Mouse (Mus musculus) thymus, postnatal 4 days (tissue): Measurements from ENCODE around the gene Gnai2.
"Not testable (repeated sequence)": the region's sequence is repeated elsewhere in the genome, so short reads cannot be mapped to it uniquely, and the experiment has no call there.

Experiments used
- DNase-seq: peaks from one replicate; pipeline ENCODE4 v3.0.0; 2021

Gnai2 gene

GRCm38 (mm10) chr9:107586974-107587832 is 48.0 kb downstream of the Gnai2 start, which contains the start of gene Ifrd2:
Ifrd2 (plus strand) TSS chr9:107587642.
- DNase-seq, result peak; percentile 97

GRCm38 (mm10) chr9:107586504-107586903 is 48.7 kb downstream of the Gnai2 start:
- no peak for DNase-seq

GRCm38 (mm10) chr9:107583174-107583573 is 52.0 kb downstream of the Gnai2 start:
- no peak for DNase-seq

- no peak for DNase-seq
Measured at GRCm38 (mm10) chr9:107582509-107583062, 52.6 kb downstream of the Gnai2 start.

- DNase-seq, result no peak
Measured at GRCm38 (mm10) chr9:107581584-107581983, 53.6 kb downstream of the Gnai2 start.

GRCm38 (mm10) chr9:107580501-107581317 is 54.5 kb downstream of the Gnai2 start, which contains the start of gene Hyal3:
Hyal3 (plus strand) TSS chr9:107580818.
- DNase-seq, result peak; percentile 85

- DNase-seq, result no peak
Measured at GRCm38 (mm10) chr9:107579023-107579900, 55.9 kb downstream of the Gnai2 start.

GRCm38 (mm10) chr9:107578587-107578986 is 56.6 kb downstream of the Gnai2 start, which contains the start of gene Naa80:
Naa80 (plus strand) TSS chr9:107578887.
- no peak for DNase-seq

GRCm38 (mm10) chr9:107577871-107578270 is 57.3 kb downstream of the Gnai2 start:
- no peak for DNase-seq

GRCm38 (mm10) chr9:107576357-107577107 is 58.6 kb downstream of the Gnai2 start, which contains the start of gene Hyal1:
Hyal1 (plus strand) TSS chr9:107576927.
- no peak for DNase-seq

GRCm38 (mm10) chr9:107575579-107576356 is 59.4 kb downstream of the Gnai2 start:
- DNase-seq, result no peak

- DNase-seq, result not testable (repeated sequence)
Measured at GRCm38 (mm10) chr9:107573774-107574173, 61.4 kb downstream of the Gnai2 start.

- DNase-seq, result no peak
Measured at GRCm38 (mm10) chr9:107572327-107572662, 62.9 kb downstream of the Gnai2 start.

- DNase-seq, result no peak
Measured at GRCm38 (mm10) chr9:107571534-107572326, 63.4 kb downstream of the Gnai2 start.

- DNase-seq, result no peak
Measured at GRCm38 (mm10) chr9:107570845-107571244, 64.3 kb downstream of the Gnai2 start.

- no peak for DNase-seq
Measured at GRCm38 (mm10) chr9:107570016-107570415, 65.2 kb downstream of the Gnai2 start.

GRCm38 (mm10) chr9:107569270-107569669 is 65.9 kb downstream of the Gnai2 start:
- no peak for DNase-seq

GRCm38 (mm10) chr9:107568331-107569261 is 66.6 kb downstream of the Gnai2 start:
- peak; percentile 83 for DNase-seq
